Mouse (Mus musculus) splenic B cell, adult 2 months (primary cell): ENCODE results near the gene Gpr31b.
"Not testable (repeated sequence)": the region's sequence is repeated elsewhere in the genome, so short reads cannot be mapped to it uniquely, and the experiment has no call there.

Experiments
- DNase-seq: peaks from one replicate; pipeline ENCODE4 v3.0.0-alpha.2; 2011; ENCODE audit warnings: low read depth, low spot score
- H3K27me3 ChIP-seq: 2 replicates; pipeline ENCODE4 v1.6.1; 2012; ENCODE audit warnings: mild to moderate bottlenecking, low read length, moderate library complexity, mixed read lengths; ENCODE audit not compliant: control insufficient read depth, poor library complexity, insufficient read depth, severe bottlenecking
- H3K36me3 ChIP-seq: 2 replicates; pipeline ENCODE4 v1.6.1; 2012; ENCODE audit warnings: mild to moderate bottlenecking, low read length, moderate library complexity, mixed read lengths; ENCODE audit not compliant: control insufficient read depth, poor library complexity, insufficient read depth, severe bottlenecking

The Gpr31b gene

GRCm38 (mm10) chr17:13006984-13007383, 45.1 kb downstream of the Gpr31b start:
- no peaks in the 10 kb centered on the region for H3K27me3 ChIP-seq
- no peak for DNase-seq
- H3K36me3 ChIP-seq, result no peaks in the 10 kb centered on the region

- not testable (repeated sequence) for H3K36me3 ChIP-seq, DNase-seq, H3K27me3 ChIP-seq
Observed at GRCm38 (mm10) chr17:13006546-13006945, 45.5 kb downstream of the Gpr31b start, which contains the start of gene Sod2. Gene Sod2, plus strand, starts transcription at chr17:13006846.

DNA sequence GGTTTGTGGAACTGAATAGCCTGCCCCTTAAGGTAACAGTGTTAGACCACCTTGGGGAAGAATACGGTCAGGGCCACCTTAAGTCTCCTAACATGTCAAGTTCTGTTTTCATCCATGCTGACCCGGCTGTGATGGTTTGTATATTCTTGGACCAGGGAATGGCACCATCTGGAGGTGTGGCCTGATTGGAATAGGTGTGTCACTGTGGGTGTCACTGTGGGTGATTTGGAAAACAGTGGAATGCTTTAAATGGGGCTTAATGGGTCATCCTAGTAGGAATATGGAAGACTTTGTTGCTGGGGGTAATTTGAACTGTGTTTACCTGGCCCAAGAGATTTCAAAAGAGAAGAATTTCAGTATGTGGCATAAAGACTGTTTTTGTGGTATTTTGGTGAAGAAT, 47.7 kb downstream of the Gpr31b start:
- H3K27me3 ChIP-seq, H3K36me3 ChIP-seq, DNase-seq: not testable (repeated sequence)

DNA sequence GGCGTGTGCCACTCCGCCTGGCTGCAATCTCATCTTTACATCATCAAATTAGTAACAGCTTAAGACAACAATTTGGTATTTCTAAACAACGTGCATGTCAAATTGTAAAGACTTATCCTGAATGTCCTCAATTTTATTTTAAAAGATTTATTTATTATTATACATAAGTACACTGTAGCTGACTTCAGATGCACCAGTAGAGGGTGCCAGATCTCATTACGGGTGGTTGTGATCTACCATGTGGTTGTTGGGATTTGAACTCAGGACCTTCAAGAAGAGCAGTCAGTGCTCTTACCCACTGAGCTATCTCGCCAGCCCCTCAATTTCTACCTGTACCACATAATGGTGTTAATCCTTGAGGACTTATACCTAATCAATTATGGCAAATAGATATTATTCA, 49.9 kb downstream of the Gpr31b start:
- H3K36me3 ChIP-seq, H3K27me3 ChIP-seq: not testable (repeated sequence)
- DNase-seq, result peak; percentile 22
